In the genomic region with DNA sequence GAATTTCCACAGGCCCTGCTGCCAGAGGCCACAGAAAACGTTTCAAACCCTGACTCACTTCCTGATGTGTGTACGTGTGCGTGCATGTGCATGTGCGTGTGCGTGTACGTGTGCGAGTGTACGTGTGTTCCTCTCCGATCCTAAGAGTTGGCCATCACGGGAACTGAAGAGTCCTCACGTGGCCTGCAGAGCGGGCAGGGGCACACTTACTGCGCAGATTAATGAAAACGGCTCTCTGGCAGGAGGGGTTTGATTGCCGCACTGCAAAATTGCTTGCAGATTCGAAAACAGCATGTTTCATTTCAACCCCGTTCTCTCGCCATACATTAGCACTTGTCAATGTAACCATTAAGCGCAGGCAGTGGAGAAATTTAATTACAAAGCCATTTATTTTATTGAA, we compare ENCODE assay signal across 18 mouse cellular contexts.
DNase-seq lines count a peak whose midpoint lies in the region; ATAC-seq and TF ChIP-seq lines count a peak whose summit lies in the region.
"Had no signal": no experiment of that assay in that cellular context is flagged by ENCODE, and none has a peak within 500 bp of the region (broad histone marks: within the 10 kb centered on the region; RNA-seq: fewer than 3 reads in every experiment).

No protein-coding gene starts in this region.

- H3K4me1 ChIP-seq in forebrain, embryonic 10.5 days = peaks cover 19% of the 10 kb centered on the region
- peaks cover 6% of the 10 kb centered on the region; the same call in 1 of the 2 replicates for H3K4me1 ChIP-seq in forebrain, embryonic 15.5 days
- H3K4me1 ChIP-seq in megakaryocyte, embryonic 14.5 days = no peaks in the 10 kb centered on the region
- peaks cover 17% of the 10 kb centered on the region for H3K4me1 ChIP-seq in limb, embryonic 11.5 days (ENCODE audit: control insufficient read depth, insufficient read depth, low read length)
- no peaks in the 10 kb centered on the region for H3K4me1 ChIP-seq in liver, embryonic 12.5 days
- H3K4me1 ChIP-seq: intestine, embryonic 15.5 days had no signal

- no peak overlapping the region for H3K4me3 ChIP-seq in forebrain, embryonic 10.5 days
- no peak overlapping the region for H3K4me3 ChIP-seq in forebrain, embryonic 15.5 days
- H3K4me3 ChIP-seq in megakaryocyte, embryonic 14.5 days (replicated peaks) = peak overlapping the region; percentile 12
- no peak overlapping the region for H3K4me3 ChIP-seq in limb, embryonic 11.5 days (ENCODE audit: low read depth, low read length)
- no peak overlapping the region for H3K4me3 ChIP-seq in gastrocnemius, adult 2 months
- no peak overlapping the region for H3K4me3 ChIP-seq in liver, embryonic 12.5 days
- H3K4me3 ChIP-seq: erythroblast, embryonic 14.5 days; heart, adult 2 months; intestine, embryonic 15.5 days; layer of hippocampus, adult 2 months; left cerebral cortex, adult 2 months had no signal

- no peak overlapping the region for H3K4me2 ChIP-seq in forebrain, embryonic 15.5 days (replicated peaks)
- peak overlapping the region; percentile 20; the same call in 1 of the 2 replicates for H3K4me2 ChIP-seq in limb, embryonic 11.5 days (ENCODE audit: low read depth, severe bottlenecking)
- no peak overlapping the region for H3K4me2 ChIP-seq in liver, embryonic 12.5 days
- H3K4me2 ChIP-seq: intestine, embryonic 15.5 days; liver, embryonic 11.5 days had no signal

- 79% methylated on average over 19 of the region's 19 CpGs for WGBS in forebrain, embryonic 10.5 days
- WGBS in forebrain, embryonic 15.5 days = 68% methylated on average over 19 of the region's 19 CpGs
- 36% methylated on average over 19 of the region's 19 CpGs for WGBS in limb, embryonic 11.5 days
- 74% methylated on average over 19 of the region's 19 CpGs for WGBS in liver, embryonic 12.5 days (ENCODE audit: insufficient replicate concordance)

- no peak overlapping the region for H3K9ac ChIP-seq in forebrain, embryonic 15.5 days (replicated peaks)
- H3K9ac ChIP-seq in limb, embryonic 11.5 days (ENCODE audit: low read length) = 0 out of 2 replicates have a peak overlapping the region, but pooled peaks have one; percentile 5
- H3K9ac ChIP-seq in liver, embryonic 12.5 days = no peak overlapping the region
- H3K9ac ChIP-seq: intestine, embryonic 15.5 days had no signal

- DNase-seq in forebrain, embryonic 10.5 days (ENCODE audit: extremely low spot score, low spot score) = no peak
- peak; percentile 53 for DNase-seq in limb, embryonic 11.5 days (ENCODE audit: low spot score)
- DNase-seq in gastrocnemius, adult 2 months = no peak
- no peak for DNase-seq in B cell, adult 2 months
- DNase-seq: cerebellum, adult 11-12 months; heart, adult 2 months; heart, postnatal 10 days had no signal

- ATAC-seq in forebrain, embryonic 15.5 days (replicated peaks) = no peak
- ATAC-seq in megakaryocyte, adult 5-6 weeks (ENCODE audit: poor library complexity, severe bottlenecking) = no peak
- 0 out of 2 replicates have a peak, but pooled peaks have one; percentile 37 for ATAC-seq in limb, embryonic 11.5 days (ENCODE audit: insufficient number of reproducible peaks, low FRiP score, low TSS enrichment, low read depth)
- no peak for ATAC-seq in liver, embryonic 12.5 days
- ATAC-seq: activated CD4-positive, CD25-positive, alpha-beta regulatory T cell, adult 4 months; intestine, embryonic 15.5 days; lung, postnatal 0 days had no signal

- H3K9me3 ChIP-seq in forebrain, embryonic 10.5 days = no peaks in the 10 kb centered on the region
- no peaks in the 10 kb centered on the region for H3K9me3 ChIP-seq in forebrain, embryonic 15.5 days
- H3K9me3 ChIP-seq in megakaryocyte, embryonic 14.5 days = peaks cover 18% of the 10 kb centered on the region; the same call in 1 of the 2 replicates
- no peaks in the 10 kb centered on the region for H3K9me3 ChIP-seq in limb, embryonic 11.5 days (ENCODE audit: control insufficient read depth, low read length)
- H3K9me3 ChIP-seq in liver, embryonic 12.5 days (replicated peaks) = no peaks in the 10 kb centered on the region
- H3K9me3 ChIP-seq: intestine, embryonic 15.5 days had no signal

- no peaks in the 10 kb centered on the region for H3K27me3 ChIP-seq in forebrain, embryonic 10.5 days (ENCODE audit: poor library complexity, severe bottlenecking)
- no peaks in the 10 kb centered on the region for H3K27me3 ChIP-seq in forebrain, embryonic 15.5 days
- peaks cover 4% of the 10 kb centered on the region for H3K27me3 ChIP-seq in megakaryocyte, embryonic 14.5 days (replicated peaks)
- H3K27me3 ChIP-seq in limb, embryonic 11.5 days (ENCODE audit: control insufficient read depth, insufficient read depth, low read length) = no peaks in the 10 kb centered on the region
- 0 out of 2 replicates have a peak, but pooled peaks cover 3% of the 10 kb centered on the region for H3K27me3 ChIP-seq in liver, embryonic 12.5 days (replicated peaks)
- H3K27me3 ChIP-seq: intestine, embryonic 15.5 days had no signal

- H3K36me3 ChIP-seq in forebrain, embryonic 10.5 days (replicated peaks) = no peaks in the 10 kb centered on the region
- H3K36me3 ChIP-seq in forebrain, embryonic 15.5 days = no peaks in the 10 kb centered on the region
- H3K36me3 ChIP-seq in megakaryocyte, embryonic 14.5 days (replicated peaks; ENCODE audit: low read length) = no peaks in the 10 kb centered on the region
- no peaks in the 10 kb centered on the region for H3K36me3 ChIP-seq in limb, embryonic 11.5 days (ENCODE audit: control insufficient read depth, insufficient read depth, low read length)
- H3K36me3 ChIP-seq in liver, embryonic 12.5 days = no peaks in the 10 kb centered on the region
- H3K36me3 ChIP-seq: intestine, embryonic 15.5 days had no signal

- intact Hi-C loops in gastrocnemius, adult 2 months (cut with DNase I) = no loop called here

- peak overlapping the region; percentile 20; the same call in 1 of the 2 replicates for H3K27ac ChIP-seq in forebrain, embryonic 10.5 days
- no peak overlapping the region for H3K27ac ChIP-seq in forebrain, embryonic 15.5 days (replicated peaks)
- peak overlapping the region; percentile 55 for H3K27ac ChIP-seq in limb, embryonic 11.5 days (replicated peaks; ENCODE audit: low read depth, low read length)
- no peak overlapping the region for H3K27ac ChIP-seq in gastrocnemius, adult 2 months
- H3K27ac ChIP-seq in liver, embryonic 12.5 days = no peak overlapping the region
- H3K27ac ChIP-seq: heart, adult 2 months; intestine, embryonic 15.5 days; layer of hippocampus, adult 2 months; left cerebral cortex, adult 2 months had no signal

- no peak for TF ChIP-seq CTCF in gastrocnemius, adult 2 months (IDR thresholded peaks at IDR 0.05)

Comparison
In these comparisons a context has a peak if more than half of its experiments do, and no peak if none do; other contexts are left out.
1. H3K27ac ChIP-seq: peak in forebrain, embryonic 10.5 days (single experiment) and limb, embryonic 11.5 days (single experiment); none in forebrain, embryonic 15.5 days (single experiment), gastrocnemius, adult 2 months (single experiment) and liver, embryonic 12.5 days (single experiment).